Mouse (Mus musculus) liver, adult 2 months (tissue): ENCODE data around the gene Fam124a. TPM values are rescaled to one million over a fixed set of nuclear protein-coding genes. Genes with fewer than 3 reads are reported as not detected.

ENCODE experiments used
- DNase-seq: peaks from one replicate; pipeline ENCODE4 v3.0.0-alpha.2; 2011; ENCODE audit warnings: low read depth, low spot score; ENCODE audit errors: extremely low read depth
- H3K27ac ChIP-seq: fragments of 200-500 bp; replicated peaks from 2 replicates; pipeline ENCODE4 v1.5.1; 2012; ENCODE audit warnings: low read depth, mild to moderate bottlenecking, control low read depth, inconsistent platforms, low read length; ENCODE audit not compliant: insufficient read depth
- H3K27me3 ChIP-seq: fragments of 200-500 bp; 2 replicates; pipeline ENCODE4 v1.6.1; 2012; ENCODE audit warnings: mild to moderate bottlenecking, moderate library complexity, low read length, inconsistent platforms; ENCODE audit not compliant: control insufficient read depth, insufficient read depth
- H3K36me3 ChIP-seq: fragments of 200-500 bp; 2 replicates; pipeline ENCODE4 v1.6.1; 2012; ENCODE audit warnings: low read length, inconsistent platforms; ENCODE audit not compliant: control insufficient read depth, insufficient read depth
- H3K4me1 ChIP-seq: fragments of 200-500 bp; 2 replicates; pipeline ENCODE4 v1.6.1; 2011; ENCODE audit warnings: low read length; ENCODE audit not compliant: control insufficient read depth, insufficient read depth
- H3K4me3 ChIP-seq: fragments of 200-500 bp; 2 replicates; pipeline ENCODE4 v1.5.1; 2011; ENCODE audit warnings: low read depth, mild to moderate bottlenecking, control low read depth, low read length, moderate library complexity; ENCODE audit not compliant: insufficient read depth
- H3K79me2 ChIP-seq: fragments of 200-500 bp; 2 replicates; pipeline ENCODE4 v1.6.1; 2012; ENCODE audit warnings: inconsistent platforms, mild to moderate bottlenecking, low read length, moderate library complexity; ENCODE audit not compliant: control insufficient read depth, insufficient read depth
- H3K9ac ChIP-seq: fragments of 200-500 bp; 2 replicates; pipeline ENCODE4 v1.6.1; 2012; ENCODE audit warnings: low read depth, mild to moderate bottlenecking, control low read depth, inconsistent platforms, low read length
- CTCF ChIP-seq: fragments of 200-500 bp; IDR thresholded peaks from 2 replicates; pipeline ENCODE4 v1.5.1; 2011; ENCODE audit warnings: low read depth, low read length, control low read depth
- POLR2A ChIP-seq: fragments of 200-500 bp; IDR thresholded peaks from 2 replicates; pipeline ENCODE4 v1.6.1; 2011; ENCODE audit warnings: low read length, control low read depth; ENCODE audit not compliant: insufficient read depth; ENCODE audit errors: extremely low read depth
- WGBS: fragments of 180-500 bp; shearing (Covaris S2); methylation state at CpG from one replicate; pipeline ENCODE4 v1.1.7; 2018; 5-methylcytosine and 5-hydroxymethylcytosine counted together
- polyA plus RNA-seq: library from polyadenylated mRNA; depleted of rRNA; stranded (reverse); fragments of >200 nt; gene quantifications from 2 replicates; pipeline ENCODE4 v1.2.3, GENCODE M21; 2012; rRNA removed
- total RNA-seq: library from RNA; depleted of rRNA; stranded (reverse); fragments of >200 nt; gene quantifications from 2 replicates; pipeline ENCODE4 v1.2.3, GENCODE M21; 2014; rRNA removed

Fam124a gene
- total RNA-seq (3.6 and 4.2 TPM in 2 replicates), polyA plus RNA-seq (4.7 and 9.8 TPM in 2 replicates)

DNA sequence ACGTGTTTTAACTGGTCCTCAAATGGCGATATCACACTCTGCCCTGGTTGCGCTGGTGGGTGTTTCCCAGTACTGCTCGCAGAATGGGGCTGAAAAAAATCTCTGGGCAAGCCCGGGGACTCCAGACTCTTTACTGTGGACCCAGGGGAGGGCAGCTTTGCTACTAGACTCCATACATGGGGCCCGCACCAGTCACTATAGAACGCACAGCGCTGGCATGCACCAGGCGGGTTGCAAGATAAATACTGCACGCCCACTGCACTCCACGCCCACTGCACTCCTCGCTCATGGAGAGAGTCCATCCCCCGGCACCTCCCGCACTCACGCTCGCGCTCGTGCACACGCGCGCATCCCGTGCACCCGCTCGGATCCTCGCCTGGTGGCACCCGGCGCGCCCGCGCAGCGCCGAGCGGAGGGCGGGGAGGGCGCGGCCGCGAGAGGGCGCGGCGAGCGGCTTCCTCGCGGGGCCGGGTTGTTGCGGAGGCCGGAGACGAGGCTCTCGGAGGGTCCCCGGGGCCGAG, at the start of gene Fam124a:
TSS of gene Fam124a (plus strand) at position 429 of the 521 bp plus-strand sequence.
- under 1% methylated on average over 51 of the region's 51 CpGs for WGBS
- TF ChIP-seq POLR2A: 0 out of 2 replicates have a peak, but pooled peaks have one; percentile 15
- peak; percentile 47; the same call in 1 of the 2 replicates for TF ChIP-seq CTCF

GRCm38 (mm10) chr14:62506261-62506660, 49.3 kb upstream of the Fam124a start:
- peak; percentile 94 for DNase-seq

More for the DNA sequence above, at the start of gene Fam124a:
- Histone ChIP-seq H3K9ac (peak within 1 kb of the TSS; percentile 91), H3K27ac (peak within 1 kb of the TSS; percentile 62), H3K36me3 (no peaks in the 10 kb centered on the region), H3K4me1 (peaks cover 18% of the 10 kb centered on the region), H3K27me3 (no peaks in the 10 kb centered on the region), H3K4me3 (peak within 1 kb of the TSS; percentile 71), H3K79me2 (no peaks in the 10 kb centered on the region; the same call in 1 of the 2 replicates)
- DNase-seq: peak; percentile 65

DNA sequence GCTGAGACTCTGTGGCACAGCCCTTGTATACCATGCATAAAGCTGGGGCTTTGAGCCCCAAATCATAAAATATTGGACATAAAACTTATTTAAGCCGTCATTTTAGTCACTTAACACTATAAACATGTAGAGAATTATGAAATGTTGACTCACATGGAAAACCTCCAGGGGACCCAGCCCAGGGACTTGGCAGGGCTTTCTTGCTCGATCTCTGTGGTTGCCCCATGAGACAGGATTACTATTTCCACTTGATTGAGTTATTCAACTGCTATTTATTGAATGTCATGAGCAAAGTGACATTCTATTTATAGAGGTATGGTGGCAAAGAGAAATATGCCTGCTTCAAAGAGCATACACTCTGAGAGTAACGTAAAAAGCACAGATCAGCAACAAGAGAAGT, 46.2 kb upstream of the Fam124a start:
- H3K4me1 ChIP-seq: peaks cover 19% of the 10 kb centered on the region
- no peak overlapping the region for H3K4me3 ChIP-seq
- H3K79me2 ChIP-seq: no peaks in the 10 kb centered on the region
- peak; percentile 90 for DNase-seq
- TF ChIP-seq POLR2A (no peak), CTCF (no peak)
- no peak overlapping the region; the same call in 1 of the 2 replicates for H3K9ac ChIP-seq
- H3K27ac ChIP-seq: peak overlapping the region; percentile 72
- H3K27me3 ChIP-seq: no peaks in the 10 kb centered on the region
- WGBS: 20% methylated on average over 3 of the region's 3 CpGs
- H3K36me3 ChIP-seq: no peaks in the 10 kb centered on the region

More at GRCm38 (mm10) chr14:62506261-62506660, 49.3 kb upstream of the Fam124a start:
- Histone ChIP-seq H3K4me1 (peaks cover 19% of the 10 kb centered on the region), H3K27me3 (no peaks in the 10 kb centered on the region), H3K79me2 (no peaks in the 10 kb centered on the region), H3K9ac (no peak overlapping the region), H3K27ac (peak overlapping the region; percentile 40), H3K4me3 (no peak overlapping the region), H3K36me3 (no peaks in the 10 kb centered on the region)
- TF ChIP-seq POLR2A: no peak
- TF ChIP-seq CTCF: no peak
- 25% methylated on average over 3 of the region's 3 CpGs for WGBS

GRCm38 (mm10) chr14:62512845-62513244, 42.7 kb upstream of the Fam124a start:
- peak; percentile 7 for DNase-seq
- no peaks in the 10 kb centered on the region for H3K79me2 ChIP-seq
- no peak overlapping the region for H3K9ac ChIP-seq
- H3K27ac ChIP-seq: no peak overlapping the region
- H3K4me1 ChIP-seq: peaks cover 7% of the 10 kb centered on the region
- 100% methylated on average over 1 of the region's 1 CpGs for WGBS
- no peak overlapping the region for H3K4me3 ChIP-seq
- TF ChIP-seq CTCF: no peak
- no peak for TF ChIP-seq POLR2A
- H3K27me3 ChIP-seq: no peaks in the 10 kb centered on the region
- no peaks in the 10 kb centered on the region for H3K36me3 ChIP-seq

DNA sequence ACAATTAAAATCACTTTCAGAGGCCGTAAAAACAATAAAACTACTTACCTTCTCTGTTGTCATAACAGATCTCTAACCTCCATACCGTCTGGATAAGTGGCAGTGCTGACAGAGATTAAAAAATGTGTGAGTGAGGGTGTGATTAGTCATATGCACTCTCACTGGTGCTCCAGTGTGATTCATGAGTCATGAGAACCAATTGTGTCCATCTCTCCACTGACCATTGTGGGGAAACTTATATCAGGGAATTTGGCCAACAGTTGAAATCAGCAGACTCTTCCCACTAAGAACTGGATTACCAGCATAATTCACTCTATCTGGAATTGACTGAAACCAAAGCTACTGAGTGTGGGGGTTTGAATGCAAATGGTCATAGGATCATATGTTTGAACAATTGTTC, 24.6 kb upstream of the Fam124a start:
- Histone ChIP-seq H3K4me1 (no peaks in the 10 kb centered on the region), H3K79me2 (no peaks in the 10 kb centered on the region), H3K36me3 (no peaks in the 10 kb centered on the region), H3K9ac (no peak overlapping the region), H3K27me3 (no peaks in the 10 kb centered on the region), H3K27ac (no peak overlapping the region), H3K4me3 (no peak overlapping the region)
- DNase-seq: no peak
- TF ChIP-seq POLR2A: no peak
- TF ChIP-seq CTCF: no peak
- 82% methylated on average over 2 of the region's 2 CpGs for WGBS

- Histone ChIP-seq H3K79me2 (no peaks in the 10 kb centered on the region), H3K4me1 (no peaks in the 10 kb centered on the region), H3K9ac (no peak overlapping the region), H3K36me3 (no peaks in the 10 kb centered on the region), H3K27ac (no peak overlapping the region), H3K27me3 (no peaks in the 10 kb centered on the region), H3K4me3 (no peak overlapping the region)
- 65% methylated on average over 5 of the region's 5 CpGs for WGBS
- DNase-seq: no peak
- TF ChIP-seq CTCF: no peak
- no peak for TF ChIP-seq POLR2A
These were observed 19.4 kb upstream of the Fam124a start for GRCm38 (mm10) chr14:62536127-62536526.
